Mouse (Mus musculus) liver, postnatal 0 days (tissue): Measurements from ENCODE around the gene Ckap4.

Experiments
- CTCF ChIP-seq: sonication (generic); IDR thresholded peaks from 2 replicates; pipeline ENCODE4 v1.5.1; 2016; ENCODE audit warnings: antibody characterized with exemption, low read depth
- EP300 ChIP-seq: IDR thresholded peaks from 2 replicates; pipeline ENCODE4 v1.6.1; 2016; ENCODE audit warnings: antibody characterized with exemption, low read depth, mild to moderate bottlenecking

- TF ChIP-seq CTCF: no peak
- TF ChIP-seq EP300: no peak
Observed at GRCm38 (mm10) chr10:84549920-84550293, 16.0 kb upstream of the Ckap4 start.
